Mouse (Mus musculus) layer of hippocampus, adult 9-11 months (tissue): ENCODE data around the gene Marveld3.
A peak's percentile ranks its signal among the peaks of the same experiment; 100 is the strongest.

ENCODE experiments used
- DNase-seq: peaks from one replicate; pipeline ENCODE4 v3.0.0; 2022

The Marveld3 gene

GRCm38 (mm10) chr8:109961693-109962367, at the start of gene Marveld3:
Gene Marveld3 (minus strand): TSS chr8:109962203.
- DNase-seq = no peak

- DNase-seq = peak; percentile 24
Observed at GRCm38 (mm10) chr8:110010868-110011267, 48.9 kb upstream of the Marveld3 start.

GRCm38 (mm10) chr8:110008995-110009446, 47.0 kb upstream of the Marveld3 start:
- no peak for DNase-seq

- no peak for DNase-seq
Observed at GRCm38 (mm10) chr8:110008228-110008994, 46.4 kb upstream of the Marveld3 start.

GRCm38 (mm10) chr8:110006312-110007023, 44.5 kb upstream of the Marveld3 start:
- DNase-seq = no peak

GRCm38 (mm10) chr8:110004300-110004699, 42.3 kb upstream of the Marveld3 start:
- DNase-seq = no peak

- DNase-seq = no peak
Observed at GRCm38 (mm10) chr8:110002953-110003352, 41.0 kb upstream of the Marveld3 start.

- DNase-seq = no peak
Observed at GRCm38 (mm10) chr8:109999974-110000373, 38.0 kb upstream of the Marveld3 start.

GRCm38 (mm10) chr8:109998066-109998465, 36.1 kb upstream of the Marveld3 start:
- DNase-seq = no peak

GRCm38 (mm10) chr8:109997381-109997780, 35.4 kb upstream of the Marveld3 start:
- DNase-seq = no peak

GRCm38 (mm10) chr8:109992951-109993350, 30.9 kb upstream of the Marveld3 start:
- no peak for DNase-seq

- no peak for DNase-seq
Observed at GRCm38 (mm10) chr8:109992166-109992565, 30.2 kb upstream of the Marveld3 start.

GRCm38 (mm10) chr8:109990224-109990623, 28.2 kb upstream of the Marveld3 start, which contains the start of gene Tat:
Gene Tat (plus strand): TSS chr8:109990437.
- DNase-seq = no peak

- no peak for DNase-seq
Observed at GRCm38 (mm10) chr8:109989151-109989550, 27.1 kb upstream of the Marveld3 start.

- DNase-seq = no peak
Observed at GRCm38 (mm10) chr8:109987776-109988175, 25.8 kb upstream of the Marveld3 start.

- DNase-seq = no peak
Observed at GRCm38 (mm10) chr8:109986384-109986783, 24.4 kb upstream of the Marveld3 start.

- DNase-seq = peak; percentile 30
Observed at GRCm38 (mm10) chr8:109983944-109984343, 21.9 kb upstream of the Marveld3 start.

GRCm38 (mm10) chr8:109982386-109983105, 20.5 kb upstream of the Marveld3 start:
- DNase-seq = no peak

GRCm38 (mm10) chr8:109979339-109979738, 17.3 kb upstream of the Marveld3 start:
- DNase-seq = no peak

GRCm38 (mm10) chr8:109972901-109973300, 10.9 kb upstream of the Marveld3 start:
- DNase-seq = no peak

GRCm38 (mm10) chr8:109970323-109970722, 8.3 kb upstream of the Marveld3 start:
- no peak for DNase-seq

- DNase-seq = no peak
Observed at GRCm38 (mm10) chr8:109968837-109969236, 6.8 kb upstream of the Marveld3 start.

GRCm38 (mm10) chr8:109964106-109964505, 2.1 kb upstream of the Marveld3 start:
- DNase-seq = no peak
